Mouse (Mus musculus) embryo, embryonic 11.5 days (tissue): ENCODE data around the gene 3110082I17Rik.

ENCODE experiments used
- DNase-seq: peaks from one replicate; pipeline ENCODE4 v3.0.0-alpha.2; 2012; ENCODE audit warnings: low read depth, low spot score

3110082I17Rik gene

GRCm38 (mm10) chr5:139453031-139453430 lies 7.3 kb downstream of the 3110082I17Rik start:
- no peak for DNase-seq

- no peak for DNase-seq
Measured at GRCm38 (mm10) chr5:139449926-139450325, 10.4 kb downstream of the 3110082I17Rik start.

GRCm38 (mm10) chr5:139449161-139449791 lies 11.1 kb downstream of the 3110082I17Rik start:
- DNase-seq, result no peak

- no peak for DNase-seq
Measured at GRCm38 (mm10) chr5:139448025-139448424, 12.3 kb downstream of the 3110082I17Rik start.

- no peak for DNase-seq
Measured at GRCm38 (mm10) chr5:139445258-139445657, 15.1 kb downstream of the 3110082I17Rik start.

- no peak for DNase-seq
Measured at GRCm38 (mm10) chr5:139442962-139443361, 17.4 kb downstream of the 3110082I17Rik start.

GRCm38 (mm10) chr5:139442428-139442827 lies 17.9 kb downstream of the 3110082I17Rik start:
- no peak for DNase-seq

GRCm38 (mm10) chr5:139441726-139442018 lies 18.7 kb downstream of the 3110082I17Rik start:
- no peak for DNase-seq

GRCm38 (mm10) chr5:139440926-139441725 lies 19.2 kb downstream of the 3110082I17Rik start:
- no peak for DNase-seq

GRCm38 (mm10) chr5:139440451-139440850 lies 19.9 kb downstream of the 3110082I17Rik start:
- no peak for DNase-seq

GRCm38 (mm10) chr5:139438440-139438839 lies 21.9 kb downstream of the 3110082I17Rik start:
- no peak for DNase-seq

- no peak for DNase-seq
Measured at GRCm38 (mm10) chr5:139437769-139438168, 22.6 kb downstream of the 3110082I17Rik start.

GRCm38 (mm10) chr5:139434940-139435339 lies 25.4 kb downstream of the 3110082I17Rik start:
- no peak for DNase-seq

- no peak for DNase-seq
Measured at GRCm38 (mm10) chr5:139433842-139434568, 26.3 kb downstream of the 3110082I17Rik start.

- DNase-seq, result no peak
Measured at GRCm38 (mm10) chr5:139432747-139433508, 27.4 kb downstream of the 3110082I17Rik start.

- no peak for DNase-seq
Measured at GRCm38 (mm10) chr5:139432333-139432732, 28.0 kb downstream of the 3110082I17Rik start.

- DNase-seq, result no peak
Measured at GRCm38 (mm10) chr5:139429818-139430341, 30.4 kb downstream of the 3110082I17Rik start.

- no peak for DNase-seq
Measured at GRCm38 (mm10) chr5:139427989-139428388, 32.3 kb downstream of the 3110082I17Rik start.

- no peak for DNase-seq
Measured at GRCm38 (mm10) chr5:139427001-139427400, 33.3 kb downstream of the 3110082I17Rik start.

GRCm38 (mm10) chr5:139425198-139425597 lies 35.1 kb downstream of the 3110082I17Rik start:
- DNase-seq, result no peak
